Mouse (Mus musculus) intestine, postnatal 0 days (tissue): ENCODE results near the gene Mdfic. TPM values are rescaled to one million over a fixed set of nuclear protein-coding genes. Genes with fewer than 3 reads are reported as not detected.

Experiments used
- ATAC-seq: fragments of 200-750 bp; cut with Nextera tagmentation; 2 replicates; pipeline ENCODE4 v1.8.0; 2017; ENCODE audit warnings: mild to moderate bottlenecking, moderate TSS enrichment, moderate library complexity
- H3K27ac ChIP-seq: fragments of 300-500 bp; sonication (generic); 2 replicates; pipeline ENCODE4 v1.5.1; 2014; ENCODE audit warnings: mild to moderate bottlenecking, low read depth, low read length, moderate library complexity
- H3K27me3 ChIP-seq: fragments of 300-500 bp; sonication (generic); replicated peaks from 2 replicates; pipeline ENCODE4 v1.6.1; 2014; ENCODE audit warnings: low read length, mixed read lengths; ENCODE audit not compliant: control insufficient read depth, insufficient read depth
- H3K36me3 ChIP-seq: fragments of 300-500 bp; sonication (generic); 2 replicates; pipeline ENCODE4 v1.6.1; 2014; ENCODE audit warnings: mild to moderate bottlenecking, moderate library complexity; ENCODE audit not compliant: control insufficient read depth, insufficient read depth
- H3K4me1 ChIP-seq: fragments of 300-500 bp; sonication (generic); replicated peaks from 2 replicates; pipeline ENCODE4 v1.6.1; 2014; ENCODE audit warnings: antibody characterized with exemption, low read length, mixed read lengths; ENCODE audit not compliant: control insufficient read depth, insufficient read depth
- H3K4me2 ChIP-seq: fragments of 300-500 bp; sonication (generic); replicated peaks from 2 replicates; pipeline ENCODE4 v1.6.1; 2014; ENCODE audit warnings: low read depth, mild to moderate bottlenecking, moderate library complexity
- H3K4me3 ChIP-seq: fragments of 300-500 bp; sonication (generic); 2 replicates; pipeline ENCODE4 v1.5.1; 2014; ENCODE audit warnings: low read depth, low read length
- H3K9ac ChIP-seq: fragments of 300-500 bp; sonication (generic); 2 replicates; pipeline ENCODE4 v1.6.1; 2014; ENCODE audit warnings: mild to moderate bottlenecking, low read depth, low read length
- H3K9me3 ChIP-seq: fragments of 300-500 bp; sonication (generic); 2 replicates; pipeline ENCODE4 v1.6.1; 2016; ENCODE audit warnings: mixed run types; ENCODE audit not compliant: control insufficient read depth
- CTCF ChIP-seq: sonication (generic); IDR thresholded peaks from 2 replicates; pipeline ENCODE4 v1.5.1; 2016; ENCODE audit warnings: low read depth, mild to moderate bottlenecking, control low read depth, antibody characterized with exemption, moderate library complexity
- WGBS: fragments of 180-500 bp; shearing (Covaris S2); extraction: QIAGEN DNeasy Blood & Tissue Kit; methylation state at CpG from one replicate; pipeline ENCODE4 v1.1.7; 2014; 5-methylcytosine and 5-hydroxymethylcytosine counted together
- polyA plus RNA-seq: library from polyadenylated mRNA; unstranded; fragments of >200 nt; fragmentation: Nextera tagmentation; extraction: Ambion mirVana; gene quantifications from 2 replicates; pipeline ENCODE4 v1.2.1, GENCODE M21; 2015

Mdfic gene
- polyA plus RNA-seq, 1 experiment from 2014 or later = 2.3 TPM

GRCm38 (mm10) chr6:15745313-15745712 is 24.9 kb downstream of the Mdfic start:
- WGBS = 82% methylated on average over 6 of the region's 6 CpGs
- no peak for TF ChIP-seq CTCF
- ATAC-seq = no peak

GRCm38 (mm10) chr6:15745891-15746290 is 25.4 kb downstream of the Mdfic start:
- Histone ChIP-seq H3K4me2 (no peak overlapping the region), H3K27me3 (no peaks in the 10 kb centered on the region), H3K36me3 (no peaks in the 10 kb centered on the region), H3K4me1 (no peaks in the 10 kb centered on the region; the same call in 1 of the 2 replicates), H3K9me3 (no peaks in the 10 kb centered on the region), H3K27ac (no peak overlapping the region), H3K4me3 (no peak overlapping the region), H3K9ac (no peak overlapping the region)
- no peak for TF ChIP-seq CTCF
- 73% methylated on average over 5 of the region's 5 CpGs for WGBS
- ATAC-seq = no peak

More at GRCm38 (mm10) chr6:15745313-15745712, 24.9 kb downstream of the Mdfic start:
- Histone ChIP-seq H3K4me1 (no peaks in the 10 kb centered on the region; the same call in 1 of the 2 replicates), H3K27ac (no peak overlapping the region), H3K9me3 (no peaks in the 10 kb centered on the region), H3K27me3 (no peaks in the 10 kb centered on the region), H3K9ac (no peak overlapping the region), H3K36me3 (no peaks in the 10 kb centered on the region), H3K4me3 (no peak overlapping the region), H3K4me2 (no peak overlapping the region)

GRCm38 (mm10) chr6:15747396-15748155 is 27.1 kb downstream of the Mdfic start:
- H3K27me3 ChIP-seq = no peaks in the 10 kb centered on the region
- no peaks in the 10 kb centered on the region for H3K9me3 ChIP-seq
- H3K36me3 ChIP-seq = no peaks in the 10 kb centered on the region
- WGBS = 92% methylated on average over 5 of the region's 5 CpGs
- H3K4me1 ChIP-seq = no peaks in the 10 kb centered on the region; the same call in 1 of the 2 replicates
- no peak for ATAC-seq
- no peak overlapping the region for H3K27ac ChIP-seq
- no peak overlapping the region for H3K9ac ChIP-seq
- H3K4me2 ChIP-seq = no peak overlapping the region
- no peak for TF ChIP-seq CTCF
- no peak overlapping the region for H3K4me3 ChIP-seq

- Histone ChIP-seq H3K4me2 (no peak overlapping the region), H3K9me3 (no peaks in the 10 kb centered on the region), H3K27me3 (no peaks in the 10 kb centered on the region), H3K27ac (no peak overlapping the region), H3K4me3 (no peak overlapping the region), H3K36me3 (no peaks in the 10 kb centered on the region), H3K4me1 (no peaks in the 10 kb centered on the region; the same call in 1 of the 2 replicates), H3K9ac (no peak overlapping the region)
- WGBS = 90% methylated on average over 1 of the region's 1 CpGs
- TF ChIP-seq CTCF = no peak
- no peak for ATAC-seq
Observed at GRCm38 (mm10) chr6:15748236-15748635, 27.8 kb downstream of the Mdfic start.

- 93% methylated on average over 2 of the region's 2 CpGs for WGBS
- Histone ChIP-seq H3K4me2 (no peak overlapping the region), H3K9ac (no peak overlapping the region), H3K4me3 (no peak overlapping the region), H3K4me1 (no peaks in the 10 kb centered on the region), H3K36me3 (no peaks in the 10 kb centered on the region), H3K27me3 (no peaks in the 10 kb centered on the region), H3K27ac (no peak overlapping the region), H3K9me3 (no peaks in the 10 kb centered on the region)
- no peak for ATAC-seq
- TF ChIP-seq CTCF = no peak
Observed at GRCm38 (mm10) chr6:15748943-15749342, 28.5 kb downstream of the Mdfic start.

- no peak overlapping the region for H3K27ac ChIP-seq
- TF ChIP-seq CTCF = no peak
- no peak overlapping the region for H3K9ac ChIP-seq
- H3K9me3 ChIP-seq = no peaks in the 10 kb centered on the region
- ATAC-seq = no peak
- H3K27me3 ChIP-seq = no peaks in the 10 kb centered on the region
- H3K4me2 ChIP-seq = no peak overlapping the region
- H3K4me3 ChIP-seq = no peak overlapping the region
- H3K36me3 ChIP-seq = no peaks in the 10 kb centered on the region
- no peaks in the 10 kb centered on the region for H3K4me1 ChIP-seq
- 82% methylated on average over 5 of the region's 5 CpGs for WGBS
Observed at GRCm38 (mm10) chr6:15750101-15750500, 29.6 kb downstream of the Mdfic start.
